Mouse (Mus musculus) liver, adult 2 months (tissue): ENCODE data around the gene Ptprd.

ENCODE experiments used
- CTCF ChIP-seq: fragments of 200-500 bp; IDR thresholded peaks from 2 replicates; pipeline ENCODE4 v1.5.1; 2011; ENCODE audit warnings: low read depth, low read length, control low read depth
- POLR2A ChIP-seq: fragments of 200-500 bp; IDR thresholded peaks from 2 replicates; pipeline ENCODE4 v1.6.1; 2011; ENCODE audit warnings: low read length, control low read depth; ENCODE audit not compliant: insufficient read depth; ENCODE audit errors: extremely low read depth

- no peak for TF ChIP-seq CTCF
- no peak for TF ChIP-seq POLR2A
These were observed 209.7 kb downstream of the Ptprd start for GRCm38 (mm10) chr4:78002065-78002464.
